Mouse (Mus musculus): ENCODE measurements around the gene Lmf2. TPM values are rescaled to one million over a fixed set of nuclear protein-coding genes. Genes with fewer than 3 reads are reported as not detected.

Gene Lmf2
- polyA plus RNA-seq (2014; fragmentation: Nextera tagmentation; extraction: Ambion mirVana): 47.8 and 59.1 TPM in 2 replicates

GRCm38 (mm10) chr15:89355241-89356187 lies at the start of gene Lmf2, which contains the start of gene Ncaph2:
Gene Lmf2, minus strand, starts transcription at chr15:89355659.
Gene Ncaph2, plus strand, starts transcription at chr15:89355719.
- WGBS: under 1% methylated on average over 48 of the region's 64 CpGs
- peak within 1 kb of the TSS; percentile 86 for H3K4me2 ChIP-seq (ENCODE audit: low read depth, low read length)
- peak within 1 kb of the TSS; percentile 86 for H3K4me3 ChIP-seq (ENCODE audit: low read depth, low read length)
- peak within 1 kb of the TSS; percentile 96 for H3K27ac ChIP-seq (replicated peaks; ENCODE audit: low read depth, low read length)
- H3K9ac ChIP-seq (ENCODE audit: low read depth, low read length): peak within 1 kb of the TSS; percentile 90
- ATAC-seq (ENCODE audit: low read depth) (peak; percentile 91), DNase-seq (ENCODE audit: low spot score) (peak; percentile 98)
- H3K9me3 ChIP-seq (ENCODE audit: control insufficient read depth, low read length): no peaks in the 10 kb centered on the region
- no peaks in the 10 kb centered on the region for H3K27me3 ChIP-seq (replicated peaks; ENCODE audit: control insufficient read depth, insufficient read depth, low read length)
- peaks cover 53% of the 10 kb centered on the region for H3K36me3 ChIP-seq (ENCODE audit: control insufficient read depth, insufficient read depth, low read length)
- H3K4me1 ChIP-seq (ENCODE audit: control insufficient read depth, insufficient read depth, low read length): peaks cover 16% of the 10 kb centered on the region

GRCm38 (mm10) chr15:89404831-89405623 lies 49.6 kb upstream of the Lmf2 start:
- H3K4me2 ChIP-seq (ENCODE audit: low read depth, low read length): no peak overlapping the region
- 79% methylated on average over 10 of the region's 10 CpGs for WGBS
- no peak for ATAC-seq (ENCODE audit: low read depth)
- DNase-seq (ENCODE audit: low spot score): no peak
- no peaks in the 10 kb centered on the region for H3K36me3 ChIP-seq (ENCODE audit: control insufficient read depth, insufficient read depth, low read length)
- no peak overlapping the region for H3K9ac ChIP-seq (ENCODE audit: low read depth, low read length)
- H3K27ac ChIP-seq (replicated peaks; ENCODE audit: low read depth, low read length): no peak overlapping the region
- no peaks in the 10 kb centered on the region for H3K4me1 ChIP-seq (ENCODE audit: control insufficient read depth, insufficient read depth, low read length)
- no peaks in the 10 kb centered on the region for H3K27me3 ChIP-seq (replicated peaks; ENCODE audit: control insufficient read depth, insufficient read depth, low read length)
- peaks cover 10% of the 10 kb centered on the region; the same call in 1 of the 2 replicates for H3K9me3 ChIP-seq (ENCODE audit: control insufficient read depth, low read length)
- H3K4me3 ChIP-seq (ENCODE audit: low read depth, low read length): no peak overlapping the region

- no peaks in the 10 kb centered on the region for H3K4me1 ChIP-seq (ENCODE audit: control insufficient read depth, insufficient read depth, low read length)
- ATAC-seq (ENCODE audit: low read depth) (no peak), DNase-seq (ENCODE audit: low spot score) (no peak)
- H3K4me3 ChIP-seq (ENCODE audit: low read depth, low read length): no peak overlapping the region
- no peaks in the 10 kb centered on the region for H3K36me3 ChIP-seq (ENCODE audit: control insufficient read depth, insufficient read depth, low read length)
- 0 out of 2 replicates have a peak, but pooled peaks cover 5% of the 10 kb centered on the region for H3K9me3 ChIP-seq (ENCODE audit: control insufficient read depth, low read length)
- no peak overlapping the region for H3K9ac ChIP-seq (ENCODE audit: low read depth, low read length)
- 92% methylated on average over 1 of the region's 1 CpGs for WGBS
- H3K4me2 ChIP-seq (ENCODE audit: low read depth, low read length): no peak overlapping the region
- no peaks in the 10 kb centered on the region for H3K27me3 ChIP-seq (replicated peaks; ENCODE audit: control insufficient read depth, insufficient read depth, low read length)
- H3K27ac ChIP-seq (replicated peaks; ENCODE audit: low read depth, low read length): no peak overlapping the region
Measured at GRCm38 (mm10) chr15:89402471-89402870, 47.0 kb upstream of the Lmf2 start.

- Histone ChIP-seq H3K9ac (ENCODE audit: low read depth, low read length) (no peak overlapping the region), H3K9me3 (ENCODE audit: control insufficient read depth, low read length) (no peaks in the 10 kb centered on the region), H3K27me3 (replicated peaks; ENCODE audit: control insufficient read depth, insufficient read depth, low read length) (no peaks in the 10 kb centered on the region), H3K36me3 (ENCODE audit: control insufficient read depth, insufficient read depth, low read length) (no peaks in the 10 kb centered on the region), H3K4me2 (ENCODE audit: low read depth, low read length) (no peak overlapping the region), H3K27ac (replicated peaks; ENCODE audit: low read depth, low read length) (no peak overlapping the region), H3K4me1 (ENCODE audit: control insufficient read depth, insufficient read depth, low read length) (no peaks in the 10 kb centered on the region), H3K4me3 (ENCODE audit: low read depth, low read length) (no peak overlapping the region)
- no peak for ATAC-seq (ENCODE audit: low read depth)
- WGBS: 50% methylated on average over 1 of the region's 1 CpGs
- no peak for DNase-seq (ENCODE audit: low spot score)
Measured at GRCm38 (mm10) chr15:89399716-89400115, 44.3 kb upstream of the Lmf2 start.

- no peaks in the 10 kb centered on the region for H3K36me3 ChIP-seq (ENCODE audit: control insufficient read depth, insufficient read depth, low read length)
- 70% methylated on average over 2 of the region's 2 CpGs for WGBS
- ATAC-seq (ENCODE audit: low read depth): no peak
- DNase-seq (ENCODE audit: low spot score): peak; percentile 6
- no peaks in the 10 kb centered on the region for H3K9me3 ChIP-seq (ENCODE audit: control insufficient read depth, low read length)
- H3K9ac ChIP-seq (ENCODE audit: low read depth, low read length): no peak overlapping the region
- H3K27ac ChIP-seq (replicated peaks; ENCODE audit: low read depth, low read length): no peak overlapping the region
- H3K4me3 ChIP-seq (ENCODE audit: low read depth, low read length): no peak overlapping the region
- no peaks in the 10 kb centered on the region for H3K27me3 ChIP-seq (replicated peaks; ENCODE audit: control insufficient read depth, insufficient read depth, low read length)
- H3K4me1 ChIP-seq (ENCODE audit: control insufficient read depth, insufficient read depth, low read length): no peaks in the 10 kb centered on the region
- H3K4me2 ChIP-seq (ENCODE audit: low read depth, low read length): no peak overlapping the region
Measured at GRCm38 (mm10) chr15:89398146-89398545, 42.7 kb upstream of the Lmf2 start.

GRCm38 (mm10) chr15:89396883-89397282 lies 41.4 kb upstream of the Lmf2 start:
- ATAC-seq (ENCODE audit: low read depth) (no peak), DNase-seq (ENCODE audit: low spot score) (no peak)
- no peaks in the 10 kb centered on the region for H3K27me3 ChIP-seq (replicated peaks; ENCODE audit: control insufficient read depth, insufficient read depth, low read length)
- WGBS: 89% methylated on average over 4 of the region's 4 CpGs
- no peaks in the 10 kb centered on the region for H3K4me1 ChIP-seq (ENCODE audit: control insufficient read depth, insufficient read depth, low read length)
- no peaks in the 10 kb centered on the region for H3K36me3 ChIP-seq (ENCODE audit: control insufficient read depth, insufficient read depth, low read length)
- H3K4me2 ChIP-seq (ENCODE audit: low read depth, low read length): no peak overlapping the region
- H3K9me3 ChIP-seq (ENCODE audit: control insufficient read depth, low read length): no peaks in the 10 kb centered on the region
- H3K9ac ChIP-seq (ENCODE audit: low read depth, low read length): no peak overlapping the region
- H3K4me3 ChIP-seq (ENCODE audit: low read depth, low read length): no peak overlapping the region
- H3K27ac ChIP-seq (replicated peaks; ENCODE audit: low read depth, low read length): no peak overlapping the region

- Histone ChIP-seq H3K4me2 (ENCODE audit: low read depth, low read length) (no peak overlapping the region), H3K36me3 (ENCODE audit: control insufficient read depth, insufficient read depth, low read length) (no peaks in the 10 kb centered on the region), H3K27me3 (replicated peaks; ENCODE audit: control insufficient read depth, insufficient read depth, low read length) (no peaks in the 10 kb centered on the region), H3K27ac (replicated peaks; ENCODE audit: low read depth, low read length) (no peak overlapping the region), H3K4me3 (ENCODE audit: low read depth, low read length) (no peak overlapping the region), H3K9ac (ENCODE audit: low read depth, low read length) (no peak overlapping the region), H3K9me3 (ENCODE audit: control insufficient read depth, low read length) (no peaks in the 10 kb centered on the region), H3K4me1 (ENCODE audit: control insufficient read depth, insufficient read depth, low read length) (no peaks in the 10 kb centered on the region)
- ATAC-seq (ENCODE audit: low read depth) (no peak), DNase-seq (ENCODE audit: low spot score) (no peak)
- WGBS: 90% methylated on average over 10 of the region's 10 CpGs
Measured at GRCm38 (mm10) chr15:89390081-89390480, 34.6 kb upstream of the Lmf2 start.

GRCm38 (mm10) chr15:89387127-89387526 lies 31.7 kb upstream of the Lmf2 start:
- H3K9me3 ChIP-seq (ENCODE audit: control insufficient read depth, low read length): no peaks in the 10 kb centered on the region
- H3K4me1 ChIP-seq (ENCODE audit: control insufficient read depth, insufficient read depth, low read length): no peaks in the 10 kb centered on the region
- DNase-seq (ENCODE audit: low spot score): no peak
- H3K4me3 ChIP-seq (ENCODE audit: low read depth, low read length): no peak overlapping the region
- H3K36me3 ChIP-seq (ENCODE audit: control insufficient read depth, insufficient read depth, low read length): no peaks in the 10 kb centered on the region
- no peak for ATAC-seq (ENCODE audit: low read depth)
- no peak overlapping the region for H3K27ac ChIP-seq (replicated peaks; ENCODE audit: low read depth, low read length)
- H3K9ac ChIP-seq (ENCODE audit: low read depth, low read length): no peak overlapping the region
- WGBS: 39% methylated on average over 12 of the region's 12 CpGs
- no peaks in the 10 kb centered on the region for H3K27me3 ChIP-seq (replicated peaks; ENCODE audit: control insufficient read depth, insufficient read depth, low read length)
- no peak overlapping the region for H3K4me2 ChIP-seq (ENCODE audit: low read depth, low read length)
